Mouse (Mus musculus) small intestine, adult 2 months (tissue): ENCODE measurements around the gene Ston2.

Experiments used
- CTCF ChIP-seq: fragments of 200-500 bp; IDR thresholded peaks from 2 replicates; pipeline ENCODE4 v1.5.1; 2012; ENCODE audit warnings: low read depth, mild to moderate bottlenecking, control low read depth, inconsistent platforms, low read length, moderate library complexity, mixed read lengths; ENCODE audit not compliant: insufficient replicate concordance, insufficient read length; ENCODE audit errors: extremely low read depth
- POLR2A ChIP-seq: fragments of 200-500 bp; IDR thresholded peaks from 2 replicates; pipeline ENCODE4 v1.6.1; 2012; ENCODE audit warnings: low read depth, mild to moderate bottlenecking, control low read depth, inconsistent platforms, low read length, moderate library complexity

DNA sequence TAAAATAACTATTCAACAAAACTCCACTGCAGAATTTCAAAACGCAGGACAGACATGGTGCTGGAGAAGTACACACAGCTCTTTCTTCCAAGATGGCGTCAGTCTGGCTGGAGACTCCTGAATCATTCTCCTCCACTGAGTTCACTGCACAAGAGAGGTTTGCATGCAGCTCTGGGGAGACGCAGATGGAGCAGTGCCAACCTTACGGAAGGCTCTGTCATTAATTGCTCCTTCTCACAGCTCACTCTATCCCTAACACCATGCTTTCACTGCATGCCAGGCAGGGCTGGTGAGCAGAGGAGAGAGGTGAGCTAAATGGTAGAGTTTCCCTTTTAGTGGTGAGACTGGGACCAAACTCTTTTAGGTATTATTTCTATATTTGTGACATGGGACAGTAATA, 80.4 kb downstream of the Ston2 start:
- TF ChIP-seq CTCF (no peak), POLR2A (no peak)
